Mouse (Mus musculus) hindbrain, postnatal 0 days (tissue): ENCODE measurements at regions not wholly inside any gene's neighbourhood (a gene's known extent, or its start where the extent isn't known, plus 50 kb on each side); places are given as distances from the start of the nearest gene placed in this dataset.

Source experiments
- ATAC-seq: fragments of 200-750 bp; cut with Nextera tagmentation; 2 replicates; pipeline ENCODE4 v1.8.0; 2017; ENCODE audit warnings: mild to moderate bottlenecking, moderate TSS enrichment, moderate library complexity
- DNase-seq: peaks from one replicate; pipeline ENCODE4 v3.0.0-alpha.2; 2015; ENCODE audit warnings: low spot score
- H3K27ac ChIP-seq: fragments of 300-500 bp; sonication (generic); 2 replicates; pipeline ENCODE4 v1.5.1; 2014; ENCODE audit warnings: mild to moderate bottlenecking
- H3K27me3 ChIP-seq: fragments of 300-500 bp; sonication (generic); 2 replicates; pipeline ENCODE4 v1.6.1; 2014; ENCODE audit warnings: low read length, mixed read lengths; ENCODE audit not compliant: insufficient read depth
- H3K36me3 ChIP-seq: fragments of 300-500 bp; sonication (generic); 2 replicates; pipeline ENCODE4 v1.6.1; 2014; ENCODE audit warnings: low read length, mixed read lengths; ENCODE audit not compliant: insufficient read depth
- H3K4me1 ChIP-seq: fragments of 300-500 bp; sonication (generic); 2 replicates; pipeline ENCODE4 v1.6.1; 2014; ENCODE audit warnings: antibody characterized with exemption, low read length, mixed read lengths; ENCODE audit not compliant: insufficient read depth
- H3K4me2 ChIP-seq: fragments of 300-500 bp; sonication (generic); 2 replicates; pipeline ENCODE4 v1.6.1; 2014; ENCODE audit warnings: low read depth, mild to moderate bottlenecking, low read length, moderate library complexity, mixed read lengths
- H3K4me3 ChIP-seq: fragments of 300-500 bp; sonication (generic); 2 replicates; pipeline ENCODE4 v1.5.1; 2014; ENCODE audit warnings: low read length
- H3K9ac ChIP-seq: fragments of 300-500 bp; sonication (generic); replicated peaks from 2 replicates; pipeline ENCODE4 v1.6.1; 2014; ENCODE audit warnings: mild to moderate bottlenecking, low read length, moderate library complexity, mixed read lengths
- H3K9me3 ChIP-seq: fragments of 300-500 bp; sonication (generic); 2 replicates; pipeline ENCODE4 v1.6.1; 2016; ENCODE audit warnings: low read length, mixed read lengths
- CTCF ChIP-seq: IDR thresholded peaks from 2 replicates; pipeline ENCODE4 v1.5.1; 2016; ENCODE audit warnings: antibody characterized with exemption, control low read depth, low read depth
- WGBS: fragments of 180-500 bp; shearing (Covaris S2); extraction: QIAGEN DNeasy Blood & Tissue Kit; methylation state at CpG from one replicate; pipeline ENCODE4 v1.1.7; 2014; 5-methylcytosine and 5-hydroxymethylcytosine counted together

DNA sequence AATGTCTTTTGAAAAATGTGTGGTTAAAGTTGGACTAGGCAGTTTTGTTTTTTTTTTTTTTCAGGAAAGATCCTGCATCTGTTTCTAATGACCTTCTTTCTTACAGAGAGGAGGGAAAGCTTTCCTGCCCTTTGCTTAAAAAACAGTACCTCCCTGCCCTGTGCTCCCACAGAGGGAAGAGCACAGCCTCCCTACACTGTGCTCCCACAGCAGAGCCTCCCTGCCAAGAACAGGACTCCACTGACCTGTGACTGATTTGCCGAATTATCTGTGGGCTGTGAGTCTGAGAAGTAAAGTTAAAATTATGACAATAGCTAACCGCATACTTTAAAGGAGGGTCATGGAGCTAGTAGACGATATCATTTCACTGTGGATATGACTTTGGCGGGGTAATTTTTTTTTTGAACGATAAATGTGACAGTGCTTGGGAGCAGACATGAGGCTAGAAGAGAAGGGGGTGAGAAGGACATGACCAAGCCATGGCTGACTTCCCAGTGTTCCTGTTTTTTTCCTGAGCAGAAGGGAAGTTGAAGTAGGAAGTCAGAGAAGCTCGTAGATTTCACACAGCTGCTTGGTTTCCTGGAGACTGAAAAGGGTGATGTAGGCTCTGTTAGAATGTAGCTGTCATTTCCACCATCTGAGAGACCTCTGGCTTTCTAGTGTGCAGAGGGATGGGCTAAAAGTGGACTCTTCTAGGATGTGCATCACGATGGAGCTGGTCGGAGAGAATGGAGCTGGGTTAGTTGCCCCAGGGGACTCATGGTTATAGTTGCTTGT lies 226.2 kb downstream of the Etaa1 start:
- no peak overlapping the region for H3K27ac ChIP-seq

DNA sequence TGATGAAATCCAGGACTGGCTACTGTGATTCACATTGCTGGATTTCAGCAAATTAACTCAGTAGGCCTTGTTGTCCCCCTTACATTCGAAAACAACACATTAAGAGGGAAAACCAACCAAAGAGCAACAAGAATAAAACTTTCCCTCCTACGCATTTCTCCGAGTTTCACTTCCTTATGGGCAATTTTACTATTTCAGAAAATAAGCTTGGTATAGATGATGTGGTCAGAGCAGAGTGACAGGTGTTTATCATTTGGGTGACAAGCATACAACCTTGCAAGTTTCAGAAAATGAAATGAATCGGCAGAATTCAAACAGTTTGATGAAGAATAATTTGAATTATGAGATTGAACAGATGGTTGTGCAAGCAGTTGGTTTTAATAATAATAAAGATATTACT lies 220.6 kb downstream of the Etaa1 start:
- no peaks in the 10 kb centered on the region for H3K36me3 ChIP-seq
- 84% methylated on average over 4 of the region's 4 CpGs for WGBS
- H3K4me3 ChIP-seq: no peak overlapping the region
- H3K27ac ChIP-seq: no peak overlapping the region
- no peak overlapping the region for H3K4me2 ChIP-seq
- ATAC-seq (no peak), DNase-seq (no peak)
- TF ChIP-seq CTCF: no peak
- no peaks in the 10 kb centered on the region for H3K9me3 ChIP-seq
- H3K9ac ChIP-seq: no peak overlapping the region
- no peaks in the 10 kb centered on the region for H3K4me1 ChIP-seq
- no peaks in the 10 kb centered on the region for H3K27me3 ChIP-seq

More for the DNA sequence above, 226.2 kb downstream of the Etaa1 start:
- WGBS: 54% methylated on average over 8 of the region's 8 CpGs
- ATAC-seq (no peak), DNase-seq (no peak)
- no peak for TF ChIP-seq CTCF
- H3K4me1 ChIP-seq: no peaks in the 10 kb centered on the region
- H3K36me3 ChIP-seq: no peaks in the 10 kb centered on the region
- H3K9me3 ChIP-seq: no peaks in the 10 kb centered on the region
- H3K4me3 ChIP-seq: no peak overlapping the region
- no peak overlapping the region for H3K9ac ChIP-seq
- H3K27me3 ChIP-seq: no peaks in the 10 kb centered on the region
- H3K4me2 ChIP-seq: no peak overlapping the region

DNA sequence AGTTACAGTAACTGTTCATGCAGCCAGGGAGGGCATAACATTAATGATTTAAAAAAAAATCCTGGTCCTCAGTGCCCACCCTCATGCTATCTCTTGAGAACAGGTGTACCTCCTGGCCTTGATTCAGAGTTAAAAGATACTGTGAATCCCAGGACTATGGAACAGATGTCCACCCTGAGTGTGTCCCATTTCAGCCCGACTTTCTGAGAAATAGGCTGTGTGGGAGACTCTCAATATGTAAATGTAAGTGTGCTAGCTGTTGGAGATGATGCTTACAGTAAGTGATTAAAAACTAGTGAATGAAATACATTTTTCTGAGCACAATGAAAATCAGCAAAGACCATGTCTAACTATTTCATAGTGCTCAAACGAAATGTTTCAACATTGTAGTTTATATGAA lies 219.2 kb downstream of the Etaa1 start:
- H3K4me3 ChIP-seq: no peak overlapping the region
- DNase-seq: no peak
- H3K9me3 ChIP-seq: no peaks in the 10 kb centered on the region
- no peak overlapping the region for H3K4me2 ChIP-seq
- no peak for TF ChIP-seq CTCF
- no peaks in the 10 kb centered on the region for H3K4me1 ChIP-seq
- H3K36me3 ChIP-seq: no peaks in the 10 kb centered on the region
- WGBS: 78% methylated on average over 2 of the region's 2 CpGs
- no peaks in the 10 kb centered on the region for H3K27me3 ChIP-seq
- H3K27ac ChIP-seq: no peak overlapping the region
- H3K9ac ChIP-seq: no peak overlapping the region
- no peak for ATAC-seq

DNA sequence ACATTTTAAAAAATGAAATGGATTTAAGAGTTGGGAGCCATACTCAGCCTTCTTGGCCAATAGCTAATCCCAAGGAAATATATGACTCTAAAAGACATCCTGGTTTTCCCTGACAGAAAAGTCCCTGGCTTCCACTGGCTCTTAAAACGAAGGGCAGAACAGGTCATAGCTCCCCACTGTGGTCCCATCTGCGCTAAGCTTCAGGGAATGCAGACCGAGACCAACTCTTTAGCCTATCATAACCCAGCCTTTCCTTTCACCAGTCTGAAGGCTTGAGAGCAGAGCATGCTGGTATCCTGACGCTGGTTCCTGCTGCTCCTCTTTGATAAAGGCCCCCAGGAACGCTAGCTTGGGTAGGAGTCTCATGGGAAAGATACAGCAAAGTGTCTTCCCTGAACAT lies 214.8 kb downstream of the Etaa1 start:
- WGBS: 39% methylated on average over 5 of the region's 5 CpGs
- Histone ChIP-seq H3K4me1 (no peaks in the 10 kb centered on the region), H3K9me3 (no peaks in the 10 kb centered on the region), H3K36me3 (no peaks in the 10 kb centered on the region), H3K27ac (no peak overlapping the region), H3K4me3 (no peak overlapping the region), H3K4me2 (no peak overlapping the region), H3K27me3 (no peaks in the 10 kb centered on the region), H3K9ac (no peak overlapping the region)
- ATAC-seq: no peak
- peak; percentile 12 for DNase-seq
- no peak for TF ChIP-seq CTCF

DNA sequence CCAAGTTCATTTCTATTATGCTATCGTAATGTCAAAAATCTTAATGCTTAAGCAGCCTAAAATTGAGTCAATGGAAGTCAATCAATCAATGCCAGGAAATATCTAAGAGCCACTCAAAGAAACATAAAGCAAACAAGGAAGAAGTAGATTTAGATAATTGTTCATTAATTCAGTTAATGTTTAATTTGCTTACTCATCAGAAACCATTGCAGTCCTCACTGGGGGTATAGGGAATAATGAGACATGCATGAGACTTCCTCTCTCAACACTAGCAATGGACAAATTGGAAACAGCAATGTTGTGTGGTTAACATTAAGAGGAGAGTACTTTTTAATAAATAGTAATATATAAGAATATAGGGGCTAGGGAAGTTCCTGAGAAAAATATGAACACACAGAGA lies 209.9 kb downstream of the Etaa1 start:
- H3K4me2 ChIP-seq: no peak overlapping the region
- no peaks in the 10 kb centered on the region for H3K36me3 ChIP-seq
- no peaks in the 10 kb centered on the region for H3K4me1 ChIP-seq
- no peak overlapping the region for H3K9ac ChIP-seq
- H3K9me3 ChIP-seq: no peaks in the 10 kb centered on the region
- WGBS: 92% methylated on average over 1 of the region's 1 CpGs
- no peak overlapping the region for H3K27ac ChIP-seq
- H3K4me3 ChIP-seq: no peak overlapping the region
- ATAC-seq: no peak
- H3K27me3 ChIP-seq: no peaks in the 10 kb centered on the region
- TF ChIP-seq CTCF: no peak
- no peak for DNase-seq

DNA sequence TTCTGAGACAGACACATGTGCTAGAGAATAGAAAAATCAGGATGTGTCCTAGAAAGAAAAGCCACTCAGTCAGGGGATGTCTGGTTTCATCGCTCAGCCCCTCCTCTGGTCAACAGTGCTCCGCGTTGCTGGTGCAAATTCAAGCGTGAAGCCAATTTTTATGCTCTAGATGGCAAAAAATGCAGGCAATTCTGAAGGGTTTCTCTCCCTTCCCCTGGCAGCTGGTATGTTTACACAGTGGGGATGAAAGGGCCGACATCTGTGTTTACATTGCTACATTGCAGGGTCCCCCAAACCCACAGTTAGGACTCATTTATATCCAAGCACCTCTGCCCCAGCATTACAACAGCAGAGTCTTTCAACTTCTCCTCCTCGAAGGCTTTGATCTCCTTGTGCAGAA lies 203.3 kb downstream of the Etaa1 start:
- ATAC-seq (peak; percentile 72), DNase-seq (peak; percentile 42)
- Histone ChIP-seq H3K4me1 (no peaks in the 10 kb centered on the region), H3K27ac (no peak overlapping the region), H3K4me2 (no peak overlapping the region), H3K9ac (no peak overlapping the region), H3K27me3 (no peaks in the 10 kb centered on the region), H3K9me3 (no peaks in the 10 kb centered on the region), H3K36me3 (no peaks in the 10 kb centered on the region), H3K4me3 (no peak overlapping the region)
- 21% methylated on average over 6 of the region's 6 CpGs for WGBS
- TF ChIP-seq CTCF: no peak

DNA sequence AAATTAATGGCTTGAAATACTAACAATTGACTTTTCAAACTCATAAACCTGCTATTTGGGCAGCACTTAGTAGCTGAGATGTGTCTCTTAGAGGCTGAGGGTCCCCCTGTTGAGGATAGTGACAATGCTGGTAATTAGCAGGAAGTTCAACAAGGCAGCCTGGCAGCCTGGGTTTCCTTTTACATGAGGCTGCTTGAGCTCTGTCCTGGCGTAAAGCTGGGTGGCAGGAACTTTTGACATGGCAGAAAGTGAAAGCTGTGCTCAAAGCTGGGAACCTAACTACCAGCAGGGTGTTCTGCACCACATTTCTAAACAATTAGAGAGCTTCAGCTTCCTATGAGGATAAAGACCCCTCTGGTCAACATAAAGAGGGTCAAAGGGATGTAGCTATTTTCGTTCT lies 194.5 kb downstream of the Etaa1 start:
- Histone ChIP-seq H3K27ac (no peak overlapping the region), H3K4me3 (no peak overlapping the region), H3K36me3 (no peaks in the 10 kb centered on the region), H3K9ac (no peak overlapping the region), H3K4me2 (no peak overlapping the region), H3K9me3 (no peaks in the 10 kb centered on the region), H3K27me3 (no peaks in the 10 kb centered on the region), H3K4me1 (no peaks in the 10 kb centered on the region)
- DNase-seq (no peak), ATAC-seq (no peak)
- TF ChIP-seq CTCF: no peak
- WGBS: 69% methylated on average over 2 of the region's 2 CpGs
